Mouse (Mus musculus): ENCODE results near the gene Krt76. TPM values are rescaled to one million over a fixed set of nuclear protein-coding genes. Genes with fewer than 3 reads are reported as not detected.

Gene Krt76
- polyA plus RNA-seq, 1 experiment from 2014 or later: not detected

DNA sequence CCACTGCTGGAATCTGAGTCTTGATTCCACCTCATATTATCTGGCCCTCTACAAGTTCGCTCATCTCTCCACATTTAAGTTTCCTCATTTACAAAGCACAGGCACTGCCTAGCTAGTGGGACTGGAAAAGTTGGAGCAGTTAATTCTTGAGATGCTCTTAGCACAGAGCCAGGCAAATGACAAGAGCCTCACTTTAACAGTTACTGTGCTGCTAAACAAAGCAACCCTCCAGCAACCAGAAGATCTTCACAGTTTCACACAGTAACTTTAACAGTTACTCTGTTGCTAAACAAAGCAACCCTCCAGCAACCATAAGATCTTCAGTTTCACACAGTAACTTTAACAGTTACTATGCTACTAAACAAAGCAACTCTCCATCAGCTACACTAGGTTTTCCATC is 18.3 kb downstream of the Krt76 start:
- Histone ChIP-seq H3K4me2 (no peak overlapping the region), H3K36me3 (ENCODE audit: control insufficient read depth, insufficient read depth, low read length) (no peaks in the 10 kb centered on the region), H3K4me1 (replicated peaks; ENCODE audit: control insufficient read depth, insufficient read depth, low read length) (no peaks in the 10 kb centered on the region), H3K27me3 (replicated peaks; ENCODE audit: control insufficient read depth, insufficient read depth, low read length) (no peaks in the 10 kb centered on the region; the same call in 1 of the 2 replicates), H3K4me3 (ENCODE audit: low read depth, low read length) (no peak overlapping the region), H3K9me3 (ENCODE audit: control insufficient read depth, low read length) (no peaks in the 10 kb centered on the region), H3K27ac (ENCODE audit: low read depth, low read length) (no peak overlapping the region), H3K9ac (ENCODE audit: low read depth, low read length) (no peak overlapping the region)
- no peak for DNase-seq (ENCODE audit: low spot score)
- 63% methylated on average over 1 of the region's 1 CpGs for WGBS
- no peak for ATAC-seq (replicated peaks; ENCODE audit: low FRiP score)

DNA sequence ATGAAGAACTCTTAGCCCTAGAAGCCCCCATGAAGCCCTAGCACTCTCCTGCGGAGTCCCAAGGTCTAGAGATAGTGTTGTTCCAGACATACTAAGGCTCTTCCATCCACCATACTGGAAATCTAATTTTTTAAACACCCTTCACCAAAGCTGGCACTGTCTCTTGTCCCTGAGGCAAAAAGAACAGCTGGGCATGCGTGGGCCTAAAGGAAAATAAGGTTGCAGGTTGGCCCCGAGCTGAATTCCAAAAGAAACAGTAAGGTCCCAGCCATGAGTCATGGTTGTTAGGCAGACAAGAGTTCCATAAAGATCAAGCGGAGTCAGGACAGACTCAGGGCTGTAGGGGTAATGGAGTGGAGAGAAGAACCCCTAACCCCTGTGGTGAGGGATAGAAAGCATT is 19.5 kb downstream of the Krt76 start:
- WGBS: 75% methylated on average over 4 of the region's 4 CpGs
- DNase-seq (ENCODE audit: low spot score) (no peak), ATAC-seq (replicated peaks; ENCODE audit: low FRiP score) (no peak)

DNA sequence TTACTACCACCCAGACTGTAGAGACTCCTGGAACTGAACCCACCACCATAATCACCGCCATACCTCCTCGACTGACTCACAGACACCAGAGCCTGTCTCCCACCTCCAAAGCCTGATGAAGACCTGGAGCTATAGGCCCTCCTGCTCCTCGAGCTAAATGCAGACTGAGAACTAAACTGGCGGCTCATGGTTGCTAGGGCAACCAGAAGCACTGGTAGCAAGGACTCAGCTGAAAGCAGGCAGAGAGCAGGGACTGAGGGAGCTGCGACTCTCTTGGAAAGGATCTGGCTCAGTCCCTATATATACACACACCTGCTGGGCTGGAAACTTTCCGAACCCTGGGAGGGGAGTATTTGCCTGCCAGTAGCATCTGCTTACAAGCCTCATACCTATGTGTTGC is 23.3 kb downstream of the Krt76 start, which contains the start of gene Krt77:
Gene Krt77, minus strand, starts transcription at position 275 of the 400 bp plus-strand sequence.
- DNase-seq (ENCODE audit: low spot score) (no peak), ATAC-seq (replicated peaks; ENCODE audit: low FRiP score) (no peak)
- Histone ChIP-seq H3K9me3 (ENCODE audit: control insufficient read depth, low read length) (no peaks in the 10 kb centered on the region), H3K9ac (ENCODE audit: low read depth, low read length) (no peak within 1 kb of the TSS), H3K4me1 (replicated peaks; ENCODE audit: control insufficient read depth, insufficient read depth, low read length) (no peaks in the 10 kb centered on the region), H3K36me3 (ENCODE audit: control insufficient read depth, insufficient read depth, low read length) (no peaks in the 10 kb centered on the region), H3K27ac (ENCODE audit: low read depth, low read length) (no peak within 1 kb of the TSS), H3K27me3 (replicated peaks; ENCODE audit: control insufficient read depth, insufficient read depth, low read length) (peaks cover 6% of the 10 kb centered on the region), H3K4me2 (no peak within 1 kb of the TSS), H3K4me3 (ENCODE audit: low read depth, low read length) (no peak within 1 kb of the TSS)
- WGBS: 41% methylated on average over 6 of the region's 6 CpGs

More for the DNA sequence above, 19.5 kb downstream of the Krt76 start:
- no peaks in the 10 kb centered on the region; the same call in 1 of the 2 replicates for H3K27me3 ChIP-seq (replicated peaks; ENCODE audit: control insufficient read depth, insufficient read depth, low read length)
- H3K9me3 ChIP-seq (ENCODE audit: control insufficient read depth, low read length): no peaks in the 10 kb centered on the region
- H3K4me1 ChIP-seq (replicated peaks; ENCODE audit: control insufficient read depth, insufficient read depth, low read length): no peaks in the 10 kb centered on the region
- no peak overlapping the region for H3K4me3 ChIP-seq (ENCODE audit: low read depth, low read length)
- no peak overlapping the region for H3K27ac ChIP-seq (ENCODE audit: low read depth, low read length)
- H3K9ac ChIP-seq (ENCODE audit: low read depth, low read length): no peak overlapping the region
- no peak overlapping the region for H3K4me2 ChIP-seq
- no peaks in the 10 kb centered on the region for H3K36me3 ChIP-seq (ENCODE audit: control insufficient read depth, insufficient read depth, low read length)

DNA sequence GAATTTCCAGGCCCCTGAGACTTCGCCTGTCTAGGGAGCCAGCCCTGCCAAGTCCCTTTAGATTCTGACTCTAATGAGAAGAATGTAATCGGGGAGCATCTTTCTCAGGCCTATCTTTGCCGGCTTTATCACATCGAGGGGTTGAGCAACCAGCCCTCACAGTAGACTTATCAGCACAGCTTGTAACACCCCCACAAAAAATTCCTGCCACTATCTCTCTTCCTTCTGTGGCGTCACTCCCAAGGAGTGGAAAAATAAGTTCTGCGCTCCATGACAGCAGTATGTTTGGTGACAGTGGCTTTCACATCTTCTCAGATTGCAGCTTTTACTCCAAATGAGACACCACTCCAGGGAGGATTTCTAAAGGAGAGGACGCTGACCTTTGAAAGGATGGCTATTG is 26.0 kb downstream of the Krt76 start:
- Histone ChIP-seq H3K4me1 (replicated peaks; ENCODE audit: control insufficient read depth, insufficient read depth, low read length) (no peaks in the 10 kb centered on the region), H3K4me2 (no peak overlapping the region), H3K9ac (ENCODE audit: low read depth, low read length) (no peak overlapping the region), H3K4me3 (ENCODE audit: low read depth, low read length) (no peak overlapping the region), H3K27me3 (replicated peaks; ENCODE audit: control insufficient read depth, insufficient read depth, low read length) (peaks cover 13% of the 10 kb centered on the region), H3K9me3 (ENCODE audit: control insufficient read depth, low read length) (no peaks in the 10 kb centered on the region), H3K36me3 (ENCODE audit: control insufficient read depth, insufficient read depth, low read length) (no peaks in the 10 kb centered on the region), H3K27ac (ENCODE audit: low read depth, low read length) (no peak overlapping the region)
- ATAC-seq (replicated peaks; ENCODE audit: low FRiP score) (no peak), DNase-seq (ENCODE audit: low spot score) (no peak)
- WGBS: 63% methylated on average over 7 of the region's 7 CpGs

DNA sequence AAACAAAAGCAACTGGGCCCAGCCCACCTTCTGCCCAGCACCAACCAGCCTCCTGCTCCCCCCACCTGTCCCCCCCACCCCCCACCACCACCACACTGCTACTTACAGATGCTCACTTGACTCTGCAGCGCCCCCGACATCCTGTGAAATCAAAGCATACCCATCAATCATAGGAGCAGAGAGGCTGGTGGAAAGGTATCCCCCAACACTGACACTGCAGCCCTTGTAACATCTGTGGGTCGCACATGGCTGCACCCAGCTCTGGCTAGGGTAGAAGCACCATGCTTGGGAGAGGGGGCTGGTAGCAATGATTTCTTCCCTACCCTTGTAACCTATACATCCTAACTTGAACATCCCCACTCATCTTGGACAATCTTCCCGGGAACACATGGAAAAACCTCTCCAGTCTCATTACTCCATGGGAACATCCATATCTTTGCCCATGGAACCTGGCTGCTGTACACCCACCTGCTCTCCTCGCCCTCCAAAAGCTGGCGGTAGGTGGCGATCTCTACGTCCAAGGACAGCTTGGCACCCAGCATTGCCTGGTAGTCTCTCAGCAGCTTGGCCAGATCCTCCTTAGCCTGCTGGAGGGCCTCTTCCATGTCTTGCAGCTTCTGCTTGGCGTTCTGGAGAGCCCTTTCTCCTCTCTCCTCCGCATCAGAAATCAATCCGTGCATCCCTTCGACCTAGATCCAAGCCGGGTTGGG is 32.1 kb downstream of the Krt76 start:
- Histone ChIP-seq H3K4me1 (replicated peaks; ENCODE audit: control insufficient read depth, insufficient read depth, low read length) (no peaks in the 10 kb centered on the region), H3K4me2 (no peak overlapping the region; the same call in 1 of the 2 replicates), H3K27me3 (replicated peaks; ENCODE audit: control insufficient read depth, insufficient read depth, low read length) (peaks cover 52% of the 10 kb centered on the region), H3K9ac (ENCODE audit: low read depth, low read length) (no peak overlapping the region), H3K27ac (ENCODE audit: low read depth, low read length) (no peak overlapping the region), H3K36me3 (ENCODE audit: control insufficient read depth, insufficient read depth, low read length) (no peaks in the 10 kb centered on the region), H3K9me3 (ENCODE audit: control insufficient read depth, low read length) (no peaks in the 10 kb centered on the region), H3K4me3 (ENCODE audit: low read depth, low read length) (no peak overlapping the region)
- no peak for ATAC-seq (replicated peaks; ENCODE audit: low FRiP score)
- WGBS: 50% methylated on average over 13 of the region's 13 CpGs
- DNase-seq (ENCODE audit: low spot score): no peak

DNA sequence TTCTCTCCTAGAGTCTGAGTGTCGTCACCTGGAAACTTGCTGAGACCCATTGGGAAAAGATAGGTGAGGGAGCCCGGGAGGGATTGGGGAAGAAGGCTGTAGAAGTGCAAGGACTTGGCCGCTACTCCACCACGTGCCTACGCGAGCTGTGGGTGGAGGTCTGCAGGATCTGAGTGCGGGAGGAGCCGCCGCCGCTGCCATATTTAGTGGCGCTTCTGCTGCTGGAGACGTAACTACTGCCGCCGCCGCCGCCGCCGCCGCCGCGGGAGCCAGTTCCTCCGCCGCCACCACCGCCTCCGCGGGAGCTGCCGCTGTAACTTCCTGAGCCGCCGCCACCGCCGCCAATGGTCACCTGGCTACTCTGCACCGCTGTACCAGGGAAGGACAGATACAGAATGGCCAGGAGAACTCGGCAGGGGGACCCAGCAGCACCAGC is 33.0 kb downstream of the Krt76 start:
- Histone ChIP-seq H3K27ac (ENCODE audit: low read depth, low read length) (no peak overlapping the region), H3K9ac (ENCODE audit: low read depth, low read length) (peak overlapping the region; percentile 43; the same call in 1 of the 2 replicates), H3K4me3 (ENCODE audit: low read depth, low read length) (peak overlapping the region; percentile 41), H3K4me2 (peak overlapping the region; percentile 67), H3K4me1 (replicated peaks; ENCODE audit: control insufficient read depth, insufficient read depth, low read length) (no peaks in the 10 kb centered on the region), H3K36me3 (ENCODE audit: control insufficient read depth, insufficient read depth, low read length) (no peaks in the 10 kb centered on the region), H3K27me3 (replicated peaks; ENCODE audit: control insufficient read depth, insufficient read depth, low read length) (peaks cover 53% of the 10 kb centered on the region), H3K9me3 (ENCODE audit: control insufficient read depth, low read length) (no peaks in the 10 kb centered on the region)
- DNase-seq (ENCODE audit: low spot score) (peak; percentile 59), ATAC-seq (replicated peaks; ENCODE audit: low FRiP score) (no peak)
- under 1% methylated on average over 33 of the region's 33 CpGs for WGBS

DNA sequence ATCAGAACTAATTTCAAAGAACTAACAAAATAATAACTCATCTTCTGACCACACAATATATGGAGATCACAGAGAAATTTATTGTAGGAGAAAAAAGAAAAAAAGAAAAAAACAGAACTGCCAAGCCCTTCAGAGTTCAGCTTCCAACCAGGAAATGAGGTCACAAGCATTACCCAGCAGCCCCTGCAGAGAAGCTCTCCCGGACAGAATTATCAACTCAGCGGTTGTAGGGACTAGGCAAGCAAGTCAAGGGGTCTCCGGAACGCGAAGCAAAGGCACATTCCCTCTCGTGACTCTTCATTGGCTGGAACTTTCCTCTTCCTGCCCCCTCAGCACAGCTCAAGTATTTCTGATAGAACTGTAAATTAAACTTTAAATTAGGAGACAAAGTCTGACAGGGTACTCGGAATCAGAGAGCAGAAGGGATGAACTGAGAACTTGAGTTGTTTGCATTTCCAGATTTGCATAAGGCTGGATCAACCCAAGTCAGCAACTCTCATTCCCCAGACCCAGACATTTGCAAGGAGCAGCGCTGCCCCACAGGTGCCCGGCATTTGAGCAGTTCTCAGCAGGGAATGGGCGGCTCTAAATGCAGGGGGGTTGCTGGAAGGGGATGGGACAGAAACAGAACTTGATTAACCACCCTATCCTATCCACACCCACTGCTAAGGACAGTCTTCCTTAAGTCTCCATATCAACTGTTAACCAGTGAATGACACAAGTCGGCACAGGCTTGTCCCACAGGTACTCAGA is 33.9 kb downstream of the Krt76 start:
- Histone ChIP-seq H3K27me3 (replicated peaks; ENCODE audit: control insufficient read depth, insufficient read depth, low read length) (peaks cover 56% of the 10 kb centered on the region), H3K4me1 (replicated peaks; ENCODE audit: control insufficient read depth, insufficient read depth, low read length) (no peaks in the 10 kb centered on the region), H3K9me3 (ENCODE audit: control insufficient read depth, low read length) (no peaks in the 10 kb centered on the region), H3K27ac (ENCODE audit: low read depth, low read length) (no peak overlapping the region), H3K4me2 (peak overlapping the region; percentile 67), H3K36me3 (ENCODE audit: control insufficient read depth, insufficient read depth, low read length) (no peaks in the 10 kb centered on the region), H3K9ac (ENCODE audit: low read depth, low read length) (no peak overlapping the region), H3K4me3 (ENCODE audit: low read depth, low read length) (no peak overlapping the region; the same call in 1 of the 2 replicates)
- no peak for ATAC-seq (replicated peaks; ENCODE audit: low FRiP score)
- WGBS: 11% methylated on average over 11 of the region's 11 CpGs
- no peak for DNase-seq (ENCODE audit: low spot score)

DNA sequence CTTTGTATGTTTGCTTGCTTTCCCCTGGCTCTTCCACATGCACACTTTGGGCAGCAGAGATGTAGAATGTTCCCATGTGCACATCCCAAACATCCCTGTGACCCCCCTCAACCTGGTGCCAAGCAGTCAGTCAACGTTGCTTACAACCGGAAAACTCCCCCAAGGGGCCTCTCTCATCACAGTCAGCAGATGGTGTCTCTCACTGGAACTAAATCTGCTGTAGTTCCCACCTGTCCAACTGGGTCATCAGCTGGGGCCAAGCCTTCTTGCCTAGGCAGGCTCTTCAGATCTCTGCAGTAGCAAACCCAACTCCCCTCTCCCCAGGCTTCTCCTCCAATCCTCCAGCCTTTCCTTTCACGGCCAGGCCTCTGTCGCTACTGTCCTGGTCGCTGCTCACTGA is 36.0 kb downstream of the Krt76 start:
- no peak overlapping the region for H3K4me2 ChIP-seq
- ATAC-seq (replicated peaks; ENCODE audit: low FRiP score) (no peak), DNase-seq (ENCODE audit: low spot score) (no peak)
- no peak overlapping the region for H3K27ac ChIP-seq (ENCODE audit: low read depth, low read length)
- no peaks in the 10 kb centered on the region for H3K9me3 ChIP-seq (ENCODE audit: control insufficient read depth, low read length)
- no peak overlapping the region for H3K9ac ChIP-seq (ENCODE audit: low read depth, low read length)
- H3K36me3 ChIP-seq (ENCODE audit: control insufficient read depth, insufficient read depth, low read length): no peaks in the 10 kb centered on the region
- 62% methylated on average over 5 of the region's 5 CpGs for whole genome bisulfite sequencing
- H3K27me3 ChIP-seq (replicated peaks; ENCODE audit: control insufficient read depth, insufficient read depth, low read length): peaks cover 56% of the 10 kb centered on the region
- no peak overlapping the region for H3K4me3 ChIP-seq (ENCODE audit: low read depth, low read length)
- H3K4me1 ChIP-seq (replicated peaks; ENCODE audit: control insufficient read depth, insufficient read depth, low read length): no peaks in the 10 kb centered on the region

Measured in liver, embryonic 11.5 days (tissue).